Mouse (Mus musculus): ENCODE data around the gene Wwox.

- TF ChIP-seq TCF12 (IDR thresholded peaks at IDR 0.05; ENCODE audit: low read depth, low read length): no peak
- TF ChIP-seq IRF4 (IDR thresholded peaks at IDR 0.05; ENCODE audit: low read depth, low read length): no peak
- no peak for TF ChIP-seq EP300 (IDR thresholded peaks at IDR 0.05; ENCODE audit: low read length)
- TF ChIP-seq CTCF (conservative IDR thresholded peaks at IDR 0.05 in 1 of 2, IDR thresholded peaks at IDR 0.05 in 1 of 2; ENCODE audit: low read depth in 2 of 2, low read length in 2 of 2): no peak
- TF ChIP-seq POLR2A (IDR thresholded peaks at IDR 0.05; ENCODE audit: low read depth, low read length): no peak
- TF ChIP-seq KAT2A (IDR thresholded peaks at IDR 0.05; ENCODE audit: insufficient replicate concordance, low read length): no peak
- no peak for TF ChIP-seq NELFE (IDR thresholded peaks at IDR 0.05; ENCODE audit: low read depth, low read length)
- TF ChIP-seq USF1 (IDR thresholded peaks at IDR 0.05; ENCODE audit: low read depth, low read length): no peak
- no peak for TF ChIP-seq TBP (conservative IDR thresholded peaks at IDR 0.05; ENCODE audit: low read depth, low read length)
- no peak for TF ChIP-seq USF2 (conservative IDR thresholded peaks at IDR 0.05; ENCODE audit: low read depth, low read length)
These were observed 52.3 kb downstream of the Wwox start for GRCm38 (mm10) chr8:114491662-114492160.
